Mouse (Mus musculus): ENCODE data around the gene Prex1. TPM values are rescaled to one million over a fixed set of nuclear protein-coding genes. Genes with fewer than 3 reads are reported as not detected.
A peak's percentile ranks its signal among the peaks of the same experiment; 100 is the strongest.

Gene Prex1
- total RNA-seq, 2 experiments from 2014 or later, result 91.3 to 104 TPM

GRCm38 (mm10) chr2:166638947-166639641 lies 74.5 kb downstream of the Prex1 start:
- no peak for DNase-seq (ENCODE audit: low spot score in 2 of 2)

- DNase-seq (ENCODE audit: low spot score in 2 of 2), result no peak
Observed at GRCm38 (mm10) chr2:166638079-166638800, 75.4 kb downstream of the Prex1 start.

- no peak for DNase-seq (ENCODE audit: low spot score in 2 of 2)
Observed at GRCm38 (mm10) chr2:166637673-166637990, 76.0 kb downstream of the Prex1 start.

GRCm38 (mm10) chr2:166636867-166637672 lies 76.6 kb downstream of the Prex1 start:
- peak; percentile 71 to 84 for DNase-seq (ENCODE audit: low spot score in 2 of 2)

GRCm38 (mm10) chr2:166635521-166635920 lies 78.1 kb downstream of the Prex1 start:
- DNase-seq (ENCODE audit: low spot score in 2 of 2), result no peak

GRCm38 (mm10) chr2:166632571-166633361 lies 80.9 kb downstream of the Prex1 start:
- peak; percentile 54 to 69 for DNase-seq (ENCODE audit: low spot score in 2 of 2)

GRCm38 (mm10) chr2:166631621-166632171 lies 81.9 kb downstream of the Prex1 start:
- DNase-seq (ENCODE audit: low spot score in 2 of 2), result no peak

GRCm38 (mm10) chr2:166631189-166631588 lies 82.4 kb downstream of the Prex1 start:
- DNase-seq (ENCODE audit: low spot score in 2 of 2), result no peak

GRCm38 (mm10) chr2:166629941-166630674 lies 83.5 kb downstream of the Prex1 start:
- DNase-seq (ENCODE audit: low spot score in 2 of 2), result peak in 1 of 2 experiments; percentile 52

- no peak for DNase-seq (ENCODE audit: low spot score in 2 of 2)
Observed at GRCm38 (mm10) chr2:166627578-166627977, 86.1 kb downstream of the Prex1 start.

GRCm38 (mm10) chr2:166625219-166625618 lies 88.4 kb downstream of the Prex1 start:
- DNase-seq (ENCODE audit: low spot score in 2 of 2), result no peak

- DNase-seq (ENCODE audit: low spot score in 2 of 2), result no peak
Observed at GRCm38 (mm10) chr2:166623081-166623567, 90.5 kb downstream of the Prex1 start.

- no peak for DNase-seq (ENCODE audit: low spot score in 2 of 2)
Observed at GRCm38 (mm10) chr2:166622590-166622989, 91.0 kb downstream of the Prex1 start.

GRCm38 (mm10) chr2:166622079-166622478 lies 91.6 kb downstream of the Prex1 start:
- DNase-seq (ENCODE audit: low spot score in 2 of 2), result no peak

GRCm38 (mm10) chr2:166620529-166621466 lies 92.8 kb downstream of the Prex1 start:
- no peak for DNase-seq (ENCODE audit: low spot score in 2 of 2)

- no peak for DNase-seq (ENCODE audit: low spot score in 2 of 2)
Observed at GRCm38 (mm10) chr2:166619906-166620490, 93.6 kb downstream of the Prex1 start.

GRCm38 (mm10) chr2:166619270-166619669 lies 94.4 kb downstream of the Prex1 start:
- DNase-seq (ENCODE audit: low spot score in 2 of 2), result no peak

GRCm38 (mm10) chr2:166617706-166618105 lies 95.9 kb downstream of the Prex1 start:
- no peak for DNase-seq (ENCODE audit: low spot score in 2 of 2)

All from left cerebral cortex, adult 18-20 months (tissue).